Mouse (Mus musculus) T-helper 17 cell (primary cell): ENCODE results near the gene Kcnk13.

ENCODE experiments used
- in situ Hi-C, 2 experiments: fragments of 300-600 bp; cut with MboI, MseI; formaldehyde crosslinking; loops; 1 replicate in 1 of 2; 2 replicates in 1 of 2; pipeline ENCODE4 v1.15.1; 2025; ENCODE audit warnings: high pct_unique_total_duplicates in 2 of 2

The Kcnk13 gene

DNA sequence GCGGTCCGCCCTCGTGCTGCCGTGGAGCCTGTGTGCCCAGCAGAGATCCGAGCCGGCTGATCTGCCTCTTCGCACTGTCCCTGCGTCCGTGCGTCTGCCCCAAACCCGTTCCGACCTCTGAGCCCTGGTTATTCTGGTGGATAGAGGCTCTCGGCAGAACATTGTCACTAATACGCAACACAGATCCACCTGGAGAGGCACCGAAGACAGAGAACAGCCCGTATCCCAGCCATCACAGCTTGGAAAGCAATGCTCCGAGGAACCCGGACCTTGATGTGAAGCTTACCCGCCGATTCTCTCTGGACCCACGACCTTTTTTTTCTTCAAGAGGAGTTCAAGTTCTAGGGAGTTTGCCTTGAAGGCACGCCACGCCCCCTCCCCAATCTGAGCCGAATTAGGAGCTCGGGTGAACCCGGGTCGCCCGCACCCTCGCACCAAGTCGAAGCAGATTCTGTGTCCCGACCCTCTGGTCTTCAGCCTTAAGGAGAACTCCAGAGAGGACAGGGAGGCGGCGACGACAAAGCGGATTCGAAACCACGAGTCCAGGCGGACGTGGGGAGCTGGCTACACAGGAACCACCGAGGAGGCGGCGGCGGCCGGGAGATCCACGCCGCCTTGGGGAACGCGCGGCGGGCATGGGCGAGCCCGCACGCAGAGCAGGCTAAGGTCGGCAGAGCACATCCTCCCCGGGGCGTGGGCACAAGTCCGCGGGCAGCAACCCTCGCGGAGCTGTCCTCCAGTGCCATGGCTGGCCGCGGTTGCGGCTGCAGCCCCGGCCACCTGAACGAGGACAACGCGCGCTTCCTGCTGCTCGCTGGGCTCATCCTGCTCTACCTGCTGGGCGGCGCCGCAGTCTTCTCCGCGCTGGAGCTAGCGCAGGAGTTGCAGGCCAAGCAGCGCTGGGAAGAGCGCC is 1.2 kb downstream of the Kcnk13 start:
- in situ Hi-C loops: loop anchor here (10.0 to 25.0 kb wide), 3 partner anchors 139 to 881 kb away; no protein-coding TSS in a partner anchor

DNA sequence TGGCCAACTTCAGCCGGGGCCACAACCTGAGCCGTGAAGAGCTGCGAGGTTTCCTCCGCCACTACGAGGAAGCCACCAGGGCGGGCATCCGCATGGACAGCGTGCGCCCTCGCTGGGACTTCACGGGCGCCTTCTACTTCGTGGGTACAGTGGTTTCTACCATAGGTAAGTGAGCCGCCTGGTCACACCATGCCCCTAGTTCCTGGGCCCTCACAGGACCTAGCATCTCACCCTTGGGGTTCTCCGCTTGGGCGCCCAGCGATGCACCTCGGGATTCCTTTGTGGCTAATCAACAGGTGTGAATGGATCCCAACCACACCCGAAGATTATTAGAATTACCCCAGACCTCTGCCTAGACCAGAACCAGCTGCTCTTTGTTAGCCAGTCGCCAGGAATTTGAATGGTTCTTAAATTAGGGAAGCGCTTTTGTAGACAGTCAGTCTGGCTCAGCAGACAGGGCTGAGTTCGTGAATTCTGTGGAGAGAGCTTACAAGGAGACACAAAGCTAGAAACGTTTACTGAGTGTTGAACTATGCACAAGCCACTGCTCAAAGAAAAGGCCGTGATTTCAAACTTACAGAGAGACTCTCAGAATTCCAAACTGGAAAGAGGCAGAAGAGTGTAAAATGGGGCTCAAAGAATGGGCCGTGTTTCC is 1.9 kb downstream of the Kcnk13 start:
- in situ Hi-C loops: loop anchor here (10.0 to 25.0 kb wide), 3 partner anchors 139 to 881 kb away; no protein-coding TSS in a partner anchor

DNA sequence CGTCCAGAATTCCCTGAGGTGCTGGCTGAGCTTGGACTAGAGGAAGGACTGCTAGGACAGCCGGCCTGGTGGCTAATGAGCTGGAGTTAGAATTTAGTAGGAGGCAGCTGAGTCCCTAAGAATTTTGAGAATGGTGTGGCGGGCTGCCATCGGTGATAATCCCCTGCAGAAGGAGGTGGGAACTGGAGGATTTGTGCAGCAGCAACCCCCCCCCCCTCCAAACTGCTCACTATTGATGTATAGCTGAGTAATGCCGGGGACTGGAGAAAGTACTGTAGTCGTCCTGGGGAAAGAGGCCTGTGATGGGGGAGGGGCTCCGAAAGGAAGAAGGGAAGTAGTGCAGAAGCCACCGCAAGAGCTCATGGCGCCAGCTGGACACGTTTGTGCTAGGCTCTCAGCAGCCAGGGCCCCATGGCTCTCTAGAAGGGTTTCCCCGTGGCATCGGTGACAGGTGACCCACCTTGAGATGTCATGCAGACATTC is 2.6 kb downstream of the Kcnk13 start:
- in situ Hi-C loops: loop anchor here (10.0 to 25.0 kb wide), 3 partner anchors 138 to 882 kb away; no protein-coding TSS in a partner anchor

DNA sequence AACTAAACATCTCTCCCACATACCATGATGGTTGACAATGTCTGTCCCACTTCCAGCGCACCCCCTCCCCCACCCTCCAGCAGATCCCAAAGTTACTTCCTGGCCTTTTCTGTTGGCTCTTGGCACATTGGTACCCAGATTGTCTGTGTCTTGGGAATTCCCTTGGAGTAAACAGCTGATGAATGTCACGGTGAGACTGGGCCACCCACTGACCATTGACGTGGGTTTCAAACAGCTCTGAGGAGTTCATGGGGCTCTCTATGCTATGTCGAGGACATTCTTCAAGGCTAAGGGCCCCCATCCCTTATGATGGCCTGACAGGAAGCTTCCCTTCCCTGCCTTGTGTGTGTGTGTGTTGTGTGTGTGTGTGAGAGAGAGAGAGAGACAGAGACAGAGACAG is 5.6 kb downstream of the Kcnk13 start:
- in situ Hi-C loops: loop anchor here (10.0 to 25.0 kb wide), 3 partner anchors 135 to 885 kb away; no protein-coding TSS in a partner anchor

DNA sequence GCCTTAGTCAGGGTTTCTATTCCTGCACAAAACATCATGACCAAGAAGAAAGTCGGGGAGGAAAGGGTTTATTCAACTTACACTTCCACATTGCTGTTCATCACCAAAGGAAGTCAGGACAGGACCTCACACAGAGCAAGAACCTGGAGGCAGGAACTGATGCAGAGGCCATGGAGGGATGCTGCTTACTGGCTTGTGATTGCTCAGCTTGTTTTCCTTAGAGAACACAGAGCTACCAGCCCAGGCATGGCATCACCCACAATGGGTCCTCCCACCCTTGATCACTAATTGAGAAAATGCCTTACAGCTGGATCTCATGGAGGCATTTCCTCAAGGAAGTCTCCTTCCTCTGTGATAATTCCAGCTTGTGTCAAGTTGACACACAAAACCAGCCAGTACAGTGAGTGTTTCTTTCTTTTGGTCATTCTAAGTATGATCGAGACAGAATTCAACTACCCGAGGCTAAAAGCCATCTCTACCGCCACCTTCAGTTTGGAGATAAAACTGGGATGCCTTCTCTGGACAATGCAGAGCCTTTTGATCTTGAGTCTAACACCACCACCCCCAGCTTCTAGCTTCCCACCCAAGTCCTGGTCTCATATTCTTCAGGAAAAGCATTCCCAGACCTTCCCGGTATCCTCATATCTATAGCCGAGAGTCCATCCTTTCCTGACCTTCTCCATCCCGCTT is 7.1 kb downstream of the Kcnk13 start:
- in situ Hi-C loops: loop anchor here in 1 of 2 experiments (25.0 kb wide), 1 partner anchor 884 kb away; no protein-coding TSS in a partner anchor

DNA sequence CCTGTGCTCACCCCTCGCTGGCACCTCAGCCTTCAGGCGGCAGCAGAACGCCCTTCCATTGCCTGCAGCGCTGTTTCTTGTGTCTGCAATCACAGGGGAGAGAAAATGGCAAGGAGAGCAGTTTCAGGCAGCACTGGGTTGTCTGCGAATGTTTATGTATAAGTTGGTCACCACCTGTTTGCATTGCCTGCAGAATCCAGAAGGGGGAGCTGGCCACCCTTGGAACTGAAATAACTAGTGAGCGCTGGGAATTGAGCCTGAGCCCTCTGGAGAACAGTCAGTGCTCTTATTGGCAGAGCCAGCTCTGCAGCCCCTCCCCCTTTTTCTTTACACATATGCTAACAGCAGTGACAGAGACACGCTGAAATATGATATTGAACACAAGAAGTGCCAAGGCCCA is 8.5 kb downstream of the Kcnk13 start:
- in situ Hi-C loops: loop anchor here in 1 of 2 experiments (25.0 kb wide), 1 partner anchor 886 kb away; no protein-coding TSS in a partner anchor

GRCm38 (mm10) chr12:99973659-99974058 is 9.4 kb downstream of the Kcnk13 start:
- in situ Hi-C loops: loop anchor here in 1 of 2 experiments (25.0 kb wide), 1 partner anchor 886 kb away; no protein-coding TSS in a partner anchor

GRCm38 (mm10) chr12:99979541-99979940 is 15.2 kb downstream of the Kcnk13 start:
- in situ Hi-C loops: no loop called here

DNA sequence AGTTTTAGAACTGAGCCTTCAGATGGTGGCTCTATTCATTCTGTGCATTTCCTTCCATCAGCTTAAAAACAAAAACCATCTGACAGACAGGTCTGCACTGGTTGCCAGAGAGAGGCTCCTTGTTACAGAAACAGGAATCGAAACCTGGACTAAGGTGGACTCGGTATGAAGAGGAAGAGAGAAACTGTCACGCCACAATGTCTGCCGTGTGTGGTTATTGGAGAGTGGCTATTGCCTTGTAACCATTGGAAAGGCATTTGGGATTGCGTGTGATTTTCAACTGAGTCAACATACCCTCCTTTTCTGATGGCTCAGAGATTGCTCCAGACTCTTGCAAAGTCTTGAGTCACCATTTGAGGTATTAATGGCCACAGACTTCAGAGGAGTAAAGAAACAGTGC is 22.5 kb downstream of the Kcnk13 start:
- in situ Hi-C loops: loop anchor here in 1 of 2 experiments (5.0 kb wide), 1 partner anchor 106 kb away; no protein-coding TSS in a partner anchor

GRCm38 (mm10) chr12:99988144-99988543 is 23.8 kb downstream of the Kcnk13 start:
- in situ Hi-C loops: loop anchor here in 1 of 2 experiments (5.0 kb wide), 1 partner anchor 104 kb away; no protein-coding TSS in a partner anchor

DNA sequence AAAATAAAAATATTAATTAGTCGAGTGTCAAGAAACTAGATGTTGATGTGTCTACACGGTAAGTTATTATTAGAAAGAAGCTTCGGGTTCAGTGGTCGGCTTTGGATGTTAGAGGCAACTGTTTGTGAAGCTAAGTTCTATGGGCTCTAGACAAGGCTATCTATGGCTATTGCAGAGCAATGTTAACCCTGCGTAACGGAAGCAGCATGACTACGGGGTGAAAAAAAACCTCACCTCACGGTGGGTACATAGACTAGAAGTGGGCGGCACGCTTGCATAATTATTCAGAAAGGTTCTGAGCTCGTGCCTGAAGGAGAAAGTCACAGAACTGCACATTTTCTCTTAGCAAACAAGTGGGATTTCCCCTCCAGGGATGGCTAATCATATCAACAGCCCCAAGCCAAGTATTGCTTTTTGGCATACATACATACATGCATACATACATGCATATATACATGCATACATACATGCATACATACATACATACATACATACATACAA is 28.1 kb downstream of the Kcnk13 start:
- in situ Hi-C loops: no loop called here

GRCm38 (mm10) chr12:99993146-99993890 is 29.0 kb downstream of the Kcnk13 start:
- in situ Hi-C loops: no loop called here

- in situ Hi-C loops: no loop called here
Observed at GRCm38 (mm10) chr12:99995951-99996350, 31.7 kb downstream of the Kcnk13 start.

- in situ Hi-C loops: no loop called here
Observed at GRCm38 (mm10) chr12:99999726-100000125, 35.4 kb downstream of the Kcnk13 start.

- in situ Hi-C loops: no loop called here
Observed at GRCm38 (mm10) chr12:100000381-100000780, 36.1 kb downstream of the Kcnk13 start.

- in situ Hi-C loops: no loop called here
Observed at GRCm38 (mm10) chr12:100001246-100001645, 36.9 kb downstream of the Kcnk13 start.

DNA sequence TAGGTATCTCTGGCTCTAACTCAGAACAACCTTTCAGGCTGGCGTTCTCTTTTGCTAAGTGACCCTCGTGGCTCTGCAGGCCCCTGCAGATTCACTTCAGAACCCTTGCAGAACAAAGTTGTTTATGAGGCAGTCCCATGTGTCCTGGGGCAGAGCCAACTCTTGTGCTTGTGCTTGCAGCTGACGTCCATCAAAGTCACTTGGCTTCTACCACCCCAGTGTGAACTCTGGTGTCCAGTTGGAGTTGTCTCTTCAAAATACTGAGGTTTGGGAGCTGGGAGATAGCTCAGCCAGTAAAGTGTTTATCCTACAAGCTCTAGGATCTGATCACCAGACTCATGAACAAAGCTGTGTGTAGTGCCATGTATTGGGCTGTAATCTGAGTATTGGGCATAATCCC is 37.6 kb downstream of the Kcnk13 start:
- in situ Hi-C loops: no loop called here

DNA sequence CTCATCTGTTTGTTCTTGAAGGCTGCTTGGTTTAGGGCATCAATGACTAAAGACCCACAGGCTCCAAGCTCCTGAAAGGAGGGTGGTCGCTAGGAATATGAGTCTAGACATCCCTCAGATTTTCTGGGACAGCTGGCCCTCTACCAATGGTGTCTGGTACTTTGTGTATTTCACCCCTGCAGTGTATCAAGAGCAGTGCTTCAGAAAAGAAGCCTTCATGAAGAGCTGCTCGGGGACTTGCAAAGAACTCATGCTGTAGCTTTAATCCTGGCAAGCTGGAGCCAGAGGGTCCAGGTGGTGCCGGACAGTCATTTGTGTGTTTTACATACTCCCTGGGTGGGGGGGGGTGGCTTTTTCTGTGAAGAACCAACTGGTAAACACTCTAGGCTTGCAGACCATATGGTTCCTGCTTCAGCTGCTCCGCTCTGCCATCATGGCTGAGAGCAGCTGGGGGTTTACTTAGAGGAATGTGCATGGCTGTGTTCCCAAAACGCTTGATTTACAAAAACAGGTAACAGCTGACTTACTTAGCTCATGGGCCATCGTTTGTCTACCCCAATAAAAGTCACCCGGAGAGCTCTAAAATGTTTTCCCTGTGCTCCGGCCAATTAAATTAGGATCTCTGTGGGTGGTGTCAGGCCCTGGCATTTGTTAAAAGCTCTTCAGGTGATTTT is 38.8 kb downstream of the Kcnk13 start:
- in situ Hi-C loops: no loop called here

DNA sequence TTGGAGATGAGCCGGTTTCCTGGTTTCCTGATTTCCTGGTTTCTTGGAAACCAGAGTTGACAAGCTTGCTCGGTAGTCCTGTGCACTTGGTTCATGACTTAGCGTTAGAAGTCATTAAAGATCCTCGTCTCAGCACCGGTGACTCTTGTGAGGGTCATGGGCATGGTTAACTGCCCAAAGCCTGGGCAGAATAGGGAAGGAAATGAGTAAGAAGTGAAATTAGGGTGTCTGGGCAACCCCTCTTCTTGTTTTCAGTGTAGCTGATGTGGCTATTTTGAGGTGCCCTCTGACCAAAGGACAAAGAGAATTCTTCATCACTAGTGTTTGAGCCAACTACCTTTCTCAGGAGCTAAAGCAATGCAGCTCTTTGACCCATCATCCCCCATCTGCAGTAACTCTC is 41.0 kb downstream of the Kcnk13 start:
- in situ Hi-C loops: no loop called here

- in situ Hi-C loops: no loop called here
Observed at GRCm38 (mm10) chr12:100006681-100007080, 42.4 kb downstream of the Kcnk13 start.
